Mouse (Mus musculus): ENCODE data around the gene Tead4.
A peak's percentile ranks its signal among the peaks of the same experiment; 100 is the strongest.

DNA sequence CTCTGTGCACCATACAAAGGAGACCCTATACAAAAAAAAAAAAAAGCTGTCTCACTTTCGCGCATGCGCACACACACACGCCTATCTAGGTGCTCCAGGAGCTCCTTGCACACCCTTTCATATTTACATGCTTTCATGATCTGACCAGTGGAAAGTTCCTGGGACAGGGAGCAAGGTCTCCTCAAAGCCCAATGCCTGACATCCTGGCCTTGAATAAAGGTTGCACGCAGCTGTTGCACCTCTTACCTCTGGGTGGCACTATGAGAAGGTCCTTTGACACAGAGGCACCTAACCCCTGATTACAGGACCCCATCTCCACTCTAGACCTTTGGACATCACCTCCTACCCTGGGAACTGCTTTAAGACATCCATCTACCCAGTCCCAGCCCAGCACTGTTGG is 121.4 kb downstream of the Tead4 start:
- peak in 1 of 2 experiments; percentile 54; a peak in 2 of 4 replicates for TF ChIP-seq CTCF (conservative IDR thresholded peaks at IDR 0.05 in 1 of 2, IDR thresholded peaks at IDR 0.05 in 1 of 2; ENCODE audit: low read depth in 2 of 2, low read length in 2 of 2)
- no peak for TF ChIP-seq ZNF384 (IDR thresholded peaks at IDR 0.05; ENCODE audit: low read depth, low read length)
- TF ChIP-seq UBTF (IDR thresholded peaks at IDR 0.05; ENCODE audit: low read depth, low read length), result no peak

Measured in CH12.LX (cell line).